Mouse (Mus musculus) common myeloid progenitor, adult 5-6 weeks (primary cell): ENCODE measurements around the gene Mast4. TPM values are rescaled to one million over a fixed set of nuclear protein-coding genes. Genes with fewer than 3 reads are reported as not detected.
A peak's percentile ranks its signal among the peaks of the same experiment; 100 is the strongest.

Experiments used
- ATAC-seq: replicated peaks from 2 replicates; pipeline ENCODE4 v1.8.0; 2016; ENCODE audit warnings: low read depth, mild to moderate bottlenecking, moderate TSS enrichment, inconsistent platforms; ENCODE audit not compliant: poor library complexity, severe bottlenecking
- total RNA-seq: library from RNA; stranded (forward); fragments of 200-1000, 187-1606 nt; gene quantifications from 2 replicates; pipeline ENCODE4 v1.2.3, GENCODE M21; 2017

Gene Mast4
- total RNA-seq, 1 experiment from 2014 or later: 19.1 TPM

DNA sequence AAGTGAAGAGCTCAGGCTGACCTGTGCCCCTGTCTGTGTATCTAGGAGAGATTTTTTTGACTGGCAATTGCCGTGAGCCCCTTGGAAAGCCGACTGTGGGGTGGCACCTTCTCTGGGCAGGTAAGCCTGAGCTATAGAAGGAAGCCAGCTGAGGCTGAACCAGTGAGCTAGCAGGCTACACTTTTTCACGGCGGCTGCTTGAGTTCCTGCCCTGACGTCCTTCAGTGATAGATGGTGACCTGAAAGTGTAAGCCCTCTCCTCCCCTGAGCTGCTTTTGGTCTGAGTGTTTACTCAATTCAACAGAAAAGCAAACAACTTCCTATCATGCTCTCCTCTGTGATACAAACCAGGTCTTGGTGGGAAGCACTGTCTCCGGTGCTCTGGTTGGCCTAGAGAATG is 455.7 kb downstream of the Mast4 start:
- ATAC-seq: no peak

DNA sequence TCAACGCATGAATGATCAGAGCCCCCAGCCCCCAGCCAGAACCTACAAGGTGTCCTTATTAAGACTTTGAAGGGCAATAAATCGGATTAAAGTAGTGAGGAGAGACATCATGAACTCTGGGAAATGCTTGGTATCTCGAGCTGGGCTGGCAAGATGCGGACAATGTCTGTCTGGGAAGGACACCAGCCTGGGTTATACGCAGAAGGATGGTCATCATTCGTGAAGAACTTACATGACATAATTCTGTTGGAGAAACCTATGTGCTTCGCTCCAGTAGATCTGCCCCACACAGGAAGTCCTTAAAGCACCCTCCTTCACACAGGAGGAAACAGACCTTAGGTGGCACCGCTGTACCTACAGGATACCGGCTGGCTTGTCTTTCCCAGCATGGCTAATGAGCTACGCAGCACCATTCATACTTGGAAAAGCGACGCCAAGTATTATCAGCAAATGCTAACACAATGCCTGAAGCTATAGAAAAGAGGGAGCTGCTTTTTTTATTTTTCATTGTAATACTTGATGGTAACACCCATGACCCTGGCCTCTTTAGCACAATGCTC is 456.5 kb downstream of the Mast4 start:
- ATAC-seq: no peak

DNA sequence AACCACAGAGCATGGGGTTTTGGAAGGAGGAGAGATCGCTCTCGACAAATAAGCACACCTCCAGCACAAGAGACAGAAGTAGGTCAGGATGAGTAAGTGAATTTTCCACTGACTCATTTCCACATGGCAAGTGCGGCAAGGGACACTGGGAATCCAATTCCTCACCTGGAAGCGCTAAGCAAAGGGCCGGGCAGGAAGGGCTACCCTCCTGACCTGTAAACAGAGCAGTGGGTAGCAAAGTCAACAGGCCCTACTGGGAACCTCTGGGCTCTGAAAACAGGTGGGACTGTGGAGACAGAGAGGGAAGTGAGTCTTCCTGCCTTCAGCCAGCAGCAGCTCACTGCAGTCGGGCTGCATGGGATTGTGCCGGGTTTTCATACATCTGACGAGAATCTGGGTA is 457.1 kb downstream of the Mast4 start:
- ATAC-seq: 0 out of 2 replicates have a peak, but pooled peaks have one; percentile 3

GRCm38 (mm10) chr13:102875520-102875919 is 458.8 kb downstream of the Mast4 start:
- ATAC-seq: no peak

DNA sequence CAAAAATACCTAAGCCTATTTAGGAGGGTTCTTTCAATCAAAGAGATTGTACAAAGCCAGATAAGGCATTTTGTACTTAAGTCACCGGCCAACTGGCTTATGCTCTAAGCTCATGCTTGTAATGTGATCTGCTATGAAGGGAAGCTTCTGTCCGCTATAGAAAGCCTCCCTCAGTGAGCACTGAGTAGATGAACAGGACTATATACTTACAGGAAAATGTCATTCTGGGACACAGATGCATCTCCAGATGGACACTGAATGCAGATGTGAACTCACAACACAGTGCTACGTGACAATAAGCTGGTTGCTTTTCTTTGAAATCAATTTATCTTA is 459.2 kb downstream of the Mast4 start:
- ATAC-seq: no peak

DNA sequence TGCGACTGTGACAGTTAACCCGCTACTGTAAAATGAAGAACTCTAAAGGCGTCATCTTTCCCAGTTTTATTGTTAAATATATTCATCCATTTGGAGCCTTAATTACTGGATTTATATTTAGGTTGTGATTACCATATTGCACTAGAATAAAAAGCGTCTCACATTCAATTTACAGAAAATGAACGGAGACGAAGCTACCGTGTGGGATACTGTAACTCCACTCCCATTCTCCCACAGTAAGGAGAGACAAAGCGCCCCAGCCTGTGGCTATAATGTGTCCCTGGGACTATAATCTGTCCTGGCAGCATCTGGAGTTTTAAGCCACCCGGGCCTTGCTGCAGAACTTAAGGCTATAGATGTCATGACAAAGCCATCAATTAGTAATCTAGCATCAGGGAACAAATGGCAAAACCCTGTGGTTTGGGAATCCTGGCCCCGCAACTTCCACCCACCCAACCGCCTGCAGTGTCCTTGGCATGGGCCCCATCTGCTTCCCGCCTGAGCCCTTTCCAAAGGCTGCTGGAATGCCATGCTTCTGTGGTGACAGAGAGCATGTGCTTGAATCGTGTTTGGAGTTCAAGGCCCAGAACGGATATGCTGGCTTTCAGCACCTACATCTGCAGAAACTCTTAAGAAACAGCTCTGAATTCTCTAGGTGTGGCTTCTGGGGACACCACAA is 459.7 kb downstream of the Mast4 start:
- no peak for ATAC-seq

DNA sequence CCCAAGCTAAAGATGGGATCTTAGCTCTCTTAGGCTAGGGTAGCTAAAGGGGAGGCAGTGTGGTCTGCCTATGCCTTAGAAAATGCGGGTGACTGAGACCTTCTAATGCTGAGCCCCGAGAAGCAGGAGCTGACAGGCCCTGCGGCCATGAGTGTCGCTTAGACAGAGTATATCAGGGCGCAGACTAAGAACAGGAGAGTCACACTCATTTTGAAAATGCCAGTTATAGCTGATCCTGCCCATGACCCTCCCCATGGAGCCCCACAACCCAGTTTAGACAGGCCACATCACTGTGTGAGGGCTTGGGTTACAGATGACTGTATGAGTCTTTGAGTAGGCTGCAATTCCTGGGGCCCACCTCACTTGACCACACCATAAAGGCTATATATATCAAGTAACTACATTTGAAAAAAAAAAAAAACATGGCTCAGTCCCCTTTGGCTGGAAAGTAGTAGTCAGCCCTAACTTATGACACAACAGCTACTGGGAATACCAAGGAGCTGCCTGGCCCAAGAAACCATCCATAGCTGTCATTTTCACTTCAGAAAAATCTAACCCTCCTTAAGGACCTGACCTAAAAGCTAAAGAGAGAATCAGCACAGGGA is 460.8 kb downstream of the Mast4 start:
- ATAC-seq: no peak

GRCm38 (mm10) chr13:102871380-102872104 is 462.8 kb downstream of the Mast4 start:
- ATAC-seq: no peak

GRCm38 (mm10) chr13:102869541-102869940 is 464.8 kb downstream of the Mast4 start:
- no peak for ATAC-seq

- no peak; the same call in 1 of the 2 replicates for ATAC-seq
Observed at GRCm38 (mm10) chr13:102866816-102867215, 467.5 kb downstream of the Mast4 start.

DNA sequence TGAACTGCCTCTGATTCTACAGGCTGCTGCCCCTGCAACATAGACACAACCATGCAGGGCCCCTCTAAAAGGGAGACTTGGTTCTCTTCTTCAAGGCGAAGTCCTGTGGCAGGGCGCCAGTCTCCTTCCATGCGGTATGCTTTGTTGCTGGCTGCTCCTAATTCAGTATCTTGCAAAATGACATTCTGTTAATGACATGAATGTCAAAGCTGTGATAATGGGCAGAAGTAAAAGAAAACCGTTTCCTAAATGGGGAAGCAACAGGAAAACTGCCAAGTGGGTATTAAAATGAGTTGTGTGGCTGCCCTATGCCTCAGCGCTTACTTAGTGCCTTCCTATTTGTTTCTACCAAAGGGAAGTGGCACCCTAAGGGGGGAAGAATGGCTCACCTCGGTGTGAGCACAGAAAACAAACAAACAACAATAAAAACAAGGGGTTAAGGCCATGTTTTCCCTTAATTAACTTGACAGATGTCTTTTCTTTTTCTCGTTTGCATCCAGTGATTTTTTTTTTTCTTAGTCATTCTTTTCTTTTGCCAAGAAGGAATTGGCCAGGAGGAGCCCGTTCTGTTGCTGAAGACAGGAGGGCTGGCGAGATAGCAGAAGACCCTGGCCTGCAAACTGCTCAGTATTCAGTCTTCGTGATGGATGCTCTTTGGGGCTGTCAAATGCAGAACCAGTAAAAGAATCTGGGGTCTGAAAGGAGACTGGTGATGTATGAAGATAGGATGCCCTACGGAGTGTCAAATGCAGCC is 468.1 kb downstream of the Mast4 start:
- peak; percentile 63 for ATAC-seq

GRCm38 (mm10) chr13:102865494-102865893 is 468.8 kb downstream of the Mast4 start:
- ATAC-seq: no peak; the same call in 1 of the 2 replicates

DNA sequence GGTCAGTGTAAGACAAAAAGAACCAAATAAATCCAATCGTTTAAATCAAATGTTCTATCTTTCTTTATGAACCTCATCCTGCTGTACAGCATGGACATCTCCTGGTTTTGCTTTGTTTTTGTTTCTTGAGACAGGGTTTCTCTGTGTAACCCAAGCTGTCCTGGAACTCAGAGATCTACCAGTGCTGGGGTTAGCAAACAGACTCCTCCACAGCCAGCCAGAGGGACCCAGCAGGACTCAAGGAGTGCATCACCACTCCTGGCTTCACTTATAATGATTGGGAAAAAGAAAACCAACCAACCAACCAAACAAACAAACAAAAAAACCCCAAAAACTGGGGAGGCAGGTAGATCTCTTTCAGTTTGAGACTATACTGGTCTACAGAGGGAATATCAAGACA is 469.5 kb downstream of the Mast4 start:
- ATAC-seq: no peak

- no peak for ATAC-seq
Observed at GRCm38 (mm10) chr13:102864079-102864478, 470.2 kb downstream of the Mast4 start.

- no peak for ATAC-seq
Observed at GRCm38 (mm10) chr13:102862981-102863380, 471.3 kb downstream of the Mast4 start.

GRCm38 (mm10) chr13:102862397-102862796 is 471.9 kb downstream of the Mast4 start:
- ATAC-seq: peak; percentile 73

DNA sequence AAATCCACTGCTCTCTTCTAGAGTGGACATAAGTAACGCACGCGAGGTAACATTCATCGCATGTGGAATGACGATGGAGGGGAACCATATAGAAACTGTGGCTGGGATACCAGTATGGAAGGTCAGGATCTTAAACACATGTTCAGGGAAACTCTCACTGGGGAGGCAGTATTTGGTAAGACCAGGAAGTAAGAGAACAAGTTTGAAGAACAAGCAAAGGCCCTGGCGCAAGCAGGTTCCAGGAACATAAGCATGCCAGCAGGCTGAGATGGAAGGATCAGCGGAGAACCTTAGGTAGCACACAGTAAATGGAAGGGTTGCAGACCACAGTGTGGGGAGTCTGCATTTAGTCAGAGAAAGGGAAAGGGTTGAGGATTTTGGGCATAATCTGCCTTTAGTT is 473.6 kb downstream of the Mast4 start:
- ATAC-seq: no peak

DNA sequence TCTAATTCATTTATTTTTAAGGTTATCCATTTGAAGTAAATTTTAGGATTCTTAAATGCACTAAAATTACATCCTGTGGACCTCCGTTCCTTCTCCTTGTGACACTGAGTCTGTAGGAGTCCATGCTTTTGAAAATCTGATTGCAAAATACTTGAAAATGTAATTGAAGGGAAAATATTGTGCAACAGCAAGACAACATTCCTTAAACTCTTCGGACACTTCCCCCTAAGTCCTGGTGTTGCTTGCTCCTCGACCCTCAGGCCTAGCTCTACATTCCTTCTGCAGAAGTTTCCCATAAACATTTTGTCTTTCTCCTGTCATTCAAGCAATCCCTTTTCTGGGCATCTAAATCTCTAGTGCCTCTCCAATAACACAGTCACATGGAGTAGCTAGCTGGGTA is 474.2 kb downstream of the Mast4 start:
- no peak for ATAC-seq

- no peak for ATAC-seq
Observed at GRCm38 (mm10) chr13:102857539-102857838, 476.8 kb downstream of the Mast4 start.

GRCm38 (mm10) chr13:102856821-102857538 is 477.3 kb downstream of the Mast4 start:
- no peak for ATAC-seq
